Comparison of ENCODE assay signal across 27 mouse cellular contexts in the genomic region with DNA sequence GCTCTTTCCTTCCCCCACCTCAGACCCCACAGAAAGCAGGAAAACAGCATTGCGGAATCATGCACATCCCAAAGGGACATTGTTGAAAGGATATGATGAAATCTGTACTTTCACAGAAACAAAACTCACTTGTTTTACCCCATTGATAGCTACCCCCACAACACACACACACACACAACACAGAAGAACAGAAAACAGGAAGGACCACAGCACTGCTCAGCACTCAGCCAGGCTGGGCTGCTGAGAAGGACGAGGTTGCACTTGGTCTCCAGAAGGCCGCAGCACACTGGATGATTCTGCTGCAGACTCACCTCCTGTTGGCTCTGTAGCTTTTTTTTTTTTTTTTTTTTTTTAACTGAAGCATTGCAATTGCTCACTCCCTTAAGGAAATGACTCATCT.
DNase-seq lines count a peak whose midpoint lies in the region; ATAC-seq and TF ChIP-seq lines count a peak whose summit lies in the region.
"Had no signal": no experiment of that assay in that cellular context is flagged by ENCODE, and none has a peak within 500 bp of the region (broad histone marks: within the 10 kb centered on the region; RNA-seq: fewer than 3 reads in every experiment).

No protein-coding gene starts in this region.

- ATAC-seq in lung, postnatal 0 days, result no peak
- ATAC-seq in granulocyte monocyte progenitor cell, adult 5-6 weeks (replicated peaks; ENCODE audit: poor library complexity, severe bottlenecking), result peak; percentile 98
- ATAC-seq: activated CD4-positive, CD25-positive, alpha-beta regulatory T cell, adult 4 months; CD4-positive, CD25-positive, alpha-beta regulatory T cell, adult 4 months; forebrain, embryonic 13.5 days; forebrain, embryonic 16.5 days; hindbrain, embryonic 16.5 days; intestine, embryonic 15.5 days had no signal

- 47% methylated on average over 3 of the region's 3 CpGs for WGBS in lung, postnatal 0 days

- no peak overlapping the region for H3K4me3 ChIP-seq in lung, postnatal 0 days (ENCODE audit: low read depth, low read length)
- H3K4me3 ChIP-seq: forebrain, embryonic 10.5 days; forebrain, embryonic 13.5 days; heart, embryonic 13.5 days; hindbrain, embryonic 10.5 days; hindbrain, embryonic 13.5 days; intestine, embryonic 15.5 days had no signal

- no peak for TF ChIP-seq EP300 in lung, postnatal 0 days (IDR thresholded peaks at IDR 0.05)

- no peak overlapping the region for H3K4me2 ChIP-seq in lung, postnatal 0 days (replicated peaks; ENCODE audit: low read depth, low read length)
- H3K4me2 ChIP-seq: forebrain, embryonic 13.5 days; heart, embryonic 13.5 days; hindbrain, embryonic 13.5 days; intestine, embryonic 15.5 days had no signal

- no peak overlapping the region for H3K9ac ChIP-seq in lung, postnatal 0 days (replicated peaks; ENCODE audit: low read depth)
- H3K9ac ChIP-seq: forebrain, embryonic 13.5 days; heart, embryonic 13.5 days; hindbrain, embryonic 13.5 days; intestine, embryonic 15.5 days had no signal

- H3K9me3 ChIP-seq in lung, postnatal 0 days (ENCODE audit: low read length), result no peaks in the 10 kb centered on the region
- H3K9me3 ChIP-seq: forebrain, embryonic 10.5 days; forebrain, embryonic 13.5 days; heart, embryonic 13.5 days; hindbrain, embryonic 10.5 days; hindbrain, embryonic 13.5 days; intestine, embryonic 15.5 days had no signal

- H3K27me3 ChIP-seq in lung, postnatal 0 days (replicated peaks; ENCODE audit: insufficient read depth, low read length), result no peaks in the 10 kb centered on the region
- H3K27me3 ChIP-seq: forebrain, embryonic 13.5 days; heart, embryonic 13.5 days; hindbrain, embryonic 13.5 days; intestine, embryonic 15.5 days had no signal

- peak; percentile 92 for DNase-seq in heart, adult 11 months
- DNase-seq in heart, postnatal 10 days, result no peak
- DNase-seq in lung, postnatal 0 days (ENCODE audit: low spot score), result peak; percentile 5
- DNase-seq in lung, postnatal 14 days, result no peak
- peak; percentile 0 for DNase-seq in skeletal muscle tissue, adult 2 months (ENCODE audit: low read depth, low spot score)
- no peak for DNase-seq in urinary bladder, postnatal 10 days (ENCODE audit: low spot score)
- no peak for DNase-seq in embryo, embryonic 10.5 days (ENCODE audit: low spot score)
- DNase-seq: adrenal gland, adult 8-10 months; adrenal gland, postnatal 25 days; cerebellum, adult 11-12 months; cerebellum, adult 8-10 months; cerebellum, postnatal 14 days; embryo, embryonic 11 days; gastrocnemius, postnatal 14 days; heart, postnatal 36 days; kidney, adult 11 months had no signal

- TF ChIP-seq CTCF in lung, postnatal 0 days (IDR thresholded peaks at IDR 0.05), result no peak

- H3K36me3 ChIP-seq in lung, postnatal 0 days (ENCODE audit: insufficient read depth, low read length), result no peaks in the 10 kb centered on the region
- H3K36me3 ChIP-seq: forebrain, embryonic 10.5 days; heart, embryonic 13.5 days; hindbrain, embryonic 10.5 days; hindbrain, embryonic 13.5 days; intestine, embryonic 15.5 days had no signal

- intact Hi-C loops in heart, postnatal 10 days (cut with DNase I), result no loop called here

- no peak overlapping the region for H3K27ac ChIP-seq in lung, postnatal 0 days (ENCODE audit: low read length)
- H3K27ac ChIP-seq: forebrain, embryonic 10.5 days; forebrain, embryonic 13.5 days; heart, embryonic 13.5 days; hindbrain, embryonic 10.5 days; hindbrain, embryonic 13.5 days; intestine, embryonic 15.5 days had no signal

- no peaks in the 10 kb centered on the region for H3K4me1 ChIP-seq in lung, postnatal 0 days (ENCODE audit: insufficient read depth, low read depth, low read length)
- H3K4me1 ChIP-seq: forebrain, embryonic 10.5 days; forebrain, embryonic 13.5 days; heart, embryonic 13.5 days; hindbrain, embryonic 10.5 days; hindbrain, embryonic 13.5 days; intestine, embryonic 15.5 days had no signal

Comparison
In these comparisons a context has a peak if more than half of its experiments do, and no peak if none do; other contexts are left out.
1. DNase-seq: peak in heart, adult 11 months (single experiment), lung, postnatal 0 days (single experiment) and skeletal muscle tissue, adult 2 months (single experiment); none in heart, postnatal 10 days (0 of 2), lung, postnatal 14 days (single experiment), urinary bladder, postnatal 10 days (single experiment) and embryo, embryonic 10.5 days (single experiment).